Mouse (Mus musculus) ES-Bruce4 (cell line): Measurements from ENCODE around the gene Arhgef12.

ENCODE experiments used
- CTCF ChIP-seq: IDR thresholded peaks from one replicate; pipeline ENCODE4 v1.8.1; 2011; ENCODE audit warnings: low read depth, low read length
- EP300 ChIP-seq: IDR thresholded peaks from 2 replicates; pipeline ENCODE4 v1.6.1; 2011; ENCODE audit warnings: low read depth, low read length; ENCODE audit not compliant: insufficient read depth
- POLR2A ChIP-seq: IDR thresholded peaks from one replicate; pipeline ENCODE4 v1.8.1; 2011; ENCODE audit warnings: low read length; ENCODE audit not compliant: insufficient read depth

DNA sequence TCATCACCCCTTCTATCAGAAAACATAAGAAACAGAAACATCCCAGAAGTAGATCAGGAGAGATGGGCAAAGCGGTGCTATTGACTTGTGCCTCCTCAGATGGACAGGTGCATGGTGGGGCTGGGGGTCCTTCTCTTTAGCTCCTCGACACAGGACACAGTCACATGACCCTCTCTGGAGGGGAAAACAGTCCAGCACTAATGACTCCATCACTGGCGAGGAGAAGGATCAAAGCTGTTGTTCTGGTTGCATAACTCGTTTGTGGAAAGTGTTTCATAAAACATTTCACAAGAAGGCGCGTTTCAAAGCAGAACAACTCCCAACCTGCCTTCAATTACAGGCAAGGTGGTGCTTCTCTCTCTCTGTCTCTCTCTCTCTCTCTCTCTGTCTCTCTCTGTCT, 44.7 kb upstream of the Arhgef12 start:
- TF ChIP-seq EP300: no peak
- TF ChIP-seq POLR2A: no peak
- no peak for TF ChIP-seq CTCF
